Mouse (Mus musculus) forebrain, embryonic 11.5 days (tissue): ENCODE measurements around the gene 1700029P11Rik. TPM values are rescaled to one million over a fixed set of nuclear protein-coding genes. Genes with fewer than 3 reads are reported as not detected.

Experiments
- ATAC-seq: fragments of 200-750 bp; cut with Nextera tagmentation; replicated peaks from 2 replicates; pipeline ENCODE4 v1.8.0; 2017; ENCODE audit warnings: moderate TSS enrichment; ENCODE audit not compliant: low FRiP score
- DNase-seq: peaks from one replicate; pipeline ENCODE4 v3.0.0-alpha.2; 2017; ENCODE audit warnings: low spot score
- H3K27ac ChIP-seq: fragments of 300-500 bp; sonication (generic); 2 replicates; pipeline ENCODE4 v1.5.1; 2014; ENCODE audit warnings: low read depth, low read length
- H3K27me3 ChIP-seq: fragments of 300-500 bp; sonication (generic); 2 replicates; pipeline ENCODE4 v1.6.1; 2014; ENCODE audit warnings: mild to moderate bottlenecking, low read length, mixed read lengths; ENCODE audit not compliant: control insufficient read depth, insufficient read depth
- H3K36me3 ChIP-seq: fragments of 300-500 bp; sonication (generic); 2 replicates; pipeline ENCODE4 v1.6.1; 2014; ENCODE audit warnings: mild to moderate bottlenecking, low read length, moderate library complexity, mixed read lengths; ENCODE audit not compliant: control insufficient read depth, insufficient read depth
- H3K4me1 ChIP-seq: fragments of 300-500 bp; sonication (generic); replicated peaks from 2 replicates; pipeline ENCODE4 v1.6.1; 2014; ENCODE audit warnings: low read length, mixed read lengths; ENCODE audit not compliant: control insufficient read depth, insufficient read depth
- H3K4me2 ChIP-seq: fragments of 300-500 bp; sonication (generic); 2 replicates; pipeline ENCODE4 v1.6.1; 2014; ENCODE audit warnings: low read depth, mild to moderate bottlenecking, low read length, moderate library complexity, mixed read lengths; ENCODE audit not compliant: severe bottlenecking
- H3K4me3 ChIP-seq: fragments of 300-500 bp; sonication (generic); 2 replicates; pipeline ENCODE4 v1.5.1; 2014; ENCODE audit warnings: low read depth, low read length
- H3K9ac ChIP-seq: fragments of 300-500 bp; sonication (generic); 2 replicates; pipeline ENCODE4 v1.6.1; 2014; ENCODE audit warnings: low read length
- H3K9me3 ChIP-seq: fragments of 300-500 bp; sonication (generic); 2 replicates; pipeline ENCODE4 v1.6.1; 2016; ENCODE audit warnings: low read length, mixed read lengths; ENCODE audit not compliant: control insufficient read depth
- WGBS: fragments of 180-500 bp; shearing (Covaris S2); extraction: QIAGEN DNeasy Blood & Tissue Kit; methylation state at CpG from one replicate; pipeline ENCODE4 v1.1.7; 2014; 5-methylcytosine and 5-hydroxymethylcytosine counted together
- polyA plus RNA-seq: library from polyadenylated mRNA; unstranded; fragments of >200 nt; fragmentation: Nextera tagmentation; extraction: Ambion mirVana; gene quantifications from 2 replicates; pipeline ENCODE4 v1.2.1, GENCODE M21; 2014

1700029P11Rik gene
- polyA plus RNA-seq, 1 experiment from 2014 or later: not detected

DNA sequence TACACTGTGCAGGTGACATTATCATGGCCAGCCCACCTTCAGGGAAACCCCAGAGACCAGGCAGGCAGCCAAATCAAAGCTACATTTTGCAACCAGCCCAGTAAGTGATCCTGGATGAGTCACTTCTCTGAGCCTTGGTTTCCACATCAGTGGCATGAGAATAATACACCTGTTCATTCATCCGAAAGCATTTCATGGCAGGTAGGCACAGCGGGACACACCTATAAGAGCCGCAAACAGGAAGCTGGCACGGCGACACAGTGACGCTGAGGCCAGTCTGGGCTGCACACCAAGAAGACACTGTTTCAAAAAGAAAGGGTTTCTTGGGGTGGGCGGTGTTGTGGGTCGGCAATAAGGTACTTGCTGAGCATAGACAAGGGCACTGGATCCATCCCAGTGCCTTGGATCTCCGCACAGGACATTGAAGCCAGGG, 26.2 kb upstream of the 1700029P11Rik start:
- H3K4me1 ChIP-seq: no peaks in the 10 kb centered on the region
- DNase-seq: no peak
- H3K36me3 ChIP-seq: no peaks in the 10 kb centered on the region; the same call in 1 of the 2 replicates
- no peak overlapping the region for H3K4me3 ChIP-seq
- WGBS: 95% methylated on average over 9 of the region's 9 CpGs
- no peak overlapping the region for H3K9ac ChIP-seq
- H3K9me3 ChIP-seq: no peaks in the 10 kb centered on the region
- H3K27ac ChIP-seq: no peak overlapping the region
- ATAC-seq: no peak
- H3K27me3 ChIP-seq: no peaks in the 10 kb centered on the region
- H3K4me2 ChIP-seq: no peak overlapping the region

DNA sequence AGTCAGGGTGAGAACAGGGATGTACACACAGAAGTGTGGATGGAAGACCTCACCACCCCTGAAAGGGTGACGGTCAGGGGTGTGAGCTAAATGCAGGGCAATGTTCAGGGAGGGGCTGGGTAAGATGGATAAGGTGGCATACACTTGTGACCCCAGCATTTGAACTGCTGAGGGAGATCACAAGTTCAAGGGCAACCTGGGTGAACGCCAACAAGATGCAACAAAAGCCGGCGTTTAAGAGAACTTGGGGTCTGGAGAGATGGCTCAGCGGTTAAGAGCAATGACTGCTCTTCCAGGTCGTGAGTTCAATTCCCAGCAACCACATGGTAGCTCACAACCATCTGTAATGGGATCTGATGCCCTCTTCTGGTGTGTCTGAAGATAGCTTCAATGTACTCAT, 25.6 kb upstream of the 1700029P11Rik start:
- H3K4me2 ChIP-seq: no peak overlapping the region
- no peaks in the 10 kb centered on the region for H3K4me1 ChIP-seq
- no peak overlapping the region for H3K27ac ChIP-seq
- 91% methylated on average over 6 of the region's 6 CpGs for WGBS
- no peaks in the 10 kb centered on the region; the same call in 1 of the 2 replicates for H3K36me3 ChIP-seq
- no peaks in the 10 kb centered on the region for H3K27me3 ChIP-seq
- no peak for ATAC-seq
- peak; percentile 37 for DNase-seq
- no peak overlapping the region for H3K9ac ChIP-seq
- no peak overlapping the region for H3K4me3 ChIP-seq
- no peaks in the 10 kb centered on the region for H3K9me3 ChIP-seq

DNA sequence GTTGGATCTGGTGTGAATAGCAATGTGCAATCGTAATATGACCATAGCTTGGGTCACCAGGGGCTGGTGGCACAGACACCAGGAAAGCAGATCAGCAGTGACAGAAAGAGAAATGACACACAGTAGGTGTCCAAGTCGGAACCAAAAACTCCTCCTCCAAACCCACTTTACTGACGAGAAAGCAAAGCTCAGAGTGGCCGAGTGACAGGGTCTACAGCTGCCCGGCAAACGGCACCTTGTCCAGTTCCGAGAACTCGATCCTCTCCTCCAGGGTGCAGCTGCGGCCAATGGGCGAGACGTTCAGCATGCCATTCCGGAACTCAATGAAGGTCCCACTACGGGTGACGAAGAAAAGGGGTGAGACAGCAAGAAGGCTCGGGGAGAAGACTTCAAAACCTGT, 24.9 kb upstream of the 1700029P11Rik start:
- H3K4me2 ChIP-seq: no peak overlapping the region
- no peaks in the 10 kb centered on the region for H3K9me3 ChIP-seq
- no peak overlapping the region for H3K4me3 ChIP-seq
- ATAC-seq (no peak), DNase-seq (peak; percentile 44)
- WGBS: 92% methylated on average over 15 of the region's 15 CpGs
- no peaks in the 10 kb centered on the region for H3K27me3 ChIP-seq
- no peaks in the 10 kb centered on the region; the same call in 1 of the 2 replicates for H3K36me3 ChIP-seq
- H3K27ac ChIP-seq: no peak overlapping the region
- no peaks in the 10 kb centered on the region for H3K4me1 ChIP-seq
- H3K9ac ChIP-seq: no peak overlapping the region

DNA sequence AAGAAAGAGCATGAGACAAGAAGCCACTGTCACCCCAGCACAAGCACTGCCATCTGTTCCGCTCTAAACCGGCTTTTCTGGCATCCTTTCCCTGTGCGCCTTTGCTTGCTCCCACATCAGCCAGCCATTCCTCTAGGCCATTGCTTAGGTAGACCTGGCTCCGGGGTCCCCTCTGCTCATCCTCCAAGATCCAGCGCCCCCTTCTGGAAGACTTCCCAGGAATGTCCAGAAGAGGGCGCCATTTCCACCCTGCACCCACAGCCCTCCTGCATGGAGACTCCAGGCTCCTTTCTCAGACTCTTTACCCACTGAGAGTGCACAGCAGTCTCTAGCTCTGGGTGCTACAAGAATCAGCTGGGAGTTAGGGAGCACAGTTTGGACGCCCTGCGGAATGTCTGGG, 23.9 kb upstream of the 1700029P11Rik start:
- no peaks in the 10 kb centered on the region for H3K4me1 ChIP-seq
- H3K9ac ChIP-seq: no peak overlapping the region
- no peak overlapping the region for H3K27ac ChIP-seq
- H3K27me3 ChIP-seq: no peaks in the 10 kb centered on the region
- ATAC-seq (no peak), DNase-seq (peak; percentile 74)
- H3K9me3 ChIP-seq: no peaks in the 10 kb centered on the region
- H3K4me3 ChIP-seq: no peak overlapping the region
- WGBS: 57% methylated on average over 8 of the region's 8 CpGs
- no peaks in the 10 kb centered on the region; the same call in 1 of the 2 replicates for H3K36me3 ChIP-seq
- no peak overlapping the region for H3K4me2 ChIP-seq

DNA sequence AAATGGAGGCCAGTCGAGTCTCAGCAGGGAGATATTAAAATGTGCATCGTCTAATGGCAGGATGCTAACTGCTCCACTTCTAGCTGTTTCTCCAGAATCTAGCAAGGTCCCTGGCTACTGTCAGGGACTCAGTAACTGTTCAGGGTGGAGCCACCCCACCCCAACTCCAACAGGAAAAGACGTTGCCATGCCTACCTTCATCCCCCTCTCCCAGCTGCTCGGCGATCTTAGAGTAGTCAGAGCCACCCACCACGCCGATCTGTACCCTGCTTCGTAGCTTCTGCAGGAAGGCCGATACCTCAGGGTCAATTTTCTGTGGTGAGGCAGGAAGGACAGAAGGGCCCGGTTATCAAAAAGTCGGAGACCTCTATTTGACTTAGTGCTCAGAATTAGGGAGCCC, 22.7 kb upstream of the 1700029P11Rik start:
- Histone ChIP-seq H3K4me3 (no peak overlapping the region), H3K9ac (no peak overlapping the region), H3K27ac (no peak overlapping the region), H3K27me3 (no peaks in the 10 kb centered on the region), H3K9me3 (no peaks in the 10 kb centered on the region), H3K4me1 (no peaks in the 10 kb centered on the region), H3K4me2 (no peak overlapping the region), H3K36me3 (no peaks in the 10 kb centered on the region; the same call in 1 of the 2 replicates)
- ATAC-seq (no peak), DNase-seq (no peak)
- 90% methylated on average over 11 of the region's 11 CpGs for whole genome bisulfite sequencing

DNA sequence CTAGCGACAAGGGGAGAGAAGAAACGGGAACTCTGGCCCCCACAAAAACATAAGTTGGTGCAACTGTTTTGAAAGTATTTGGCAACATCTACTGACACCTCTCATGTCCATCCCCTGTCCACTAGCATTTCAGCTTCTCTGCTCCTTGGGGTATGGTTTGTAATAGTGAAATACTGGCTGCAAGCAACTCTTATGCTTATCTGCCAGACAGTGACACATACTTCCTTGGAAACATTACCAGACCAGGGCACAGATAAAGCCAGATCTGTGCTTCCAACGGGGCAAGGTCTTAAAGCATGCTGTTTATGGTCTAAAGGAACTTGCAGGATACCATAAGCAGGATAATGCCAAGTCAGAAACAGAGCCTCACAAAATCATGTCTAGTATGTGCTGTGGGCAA, 21.4 kb upstream of the 1700029P11Rik start:
- H3K4me1 ChIP-seq: no peaks in the 10 kb centered on the region
- no peak overlapping the region for H3K9ac ChIP-seq
- H3K36me3 ChIP-seq: no peaks in the 10 kb centered on the region; the same call in 1 of the 2 replicates
- 93% methylated on average over 3 of the region's 3 CpGs for whole genome bisulfite sequencing
- no peak overlapping the region for H3K27ac ChIP-seq
- H3K4me3 ChIP-seq: no peak overlapping the region
- ATAC-seq: no peak
- no peak for DNase-seq
- no peaks in the 10 kb centered on the region for H3K27me3 ChIP-seq
- H3K9me3 ChIP-seq: no peaks in the 10 kb centered on the region
- no peak overlapping the region for H3K4me2 ChIP-seq

DNA sequence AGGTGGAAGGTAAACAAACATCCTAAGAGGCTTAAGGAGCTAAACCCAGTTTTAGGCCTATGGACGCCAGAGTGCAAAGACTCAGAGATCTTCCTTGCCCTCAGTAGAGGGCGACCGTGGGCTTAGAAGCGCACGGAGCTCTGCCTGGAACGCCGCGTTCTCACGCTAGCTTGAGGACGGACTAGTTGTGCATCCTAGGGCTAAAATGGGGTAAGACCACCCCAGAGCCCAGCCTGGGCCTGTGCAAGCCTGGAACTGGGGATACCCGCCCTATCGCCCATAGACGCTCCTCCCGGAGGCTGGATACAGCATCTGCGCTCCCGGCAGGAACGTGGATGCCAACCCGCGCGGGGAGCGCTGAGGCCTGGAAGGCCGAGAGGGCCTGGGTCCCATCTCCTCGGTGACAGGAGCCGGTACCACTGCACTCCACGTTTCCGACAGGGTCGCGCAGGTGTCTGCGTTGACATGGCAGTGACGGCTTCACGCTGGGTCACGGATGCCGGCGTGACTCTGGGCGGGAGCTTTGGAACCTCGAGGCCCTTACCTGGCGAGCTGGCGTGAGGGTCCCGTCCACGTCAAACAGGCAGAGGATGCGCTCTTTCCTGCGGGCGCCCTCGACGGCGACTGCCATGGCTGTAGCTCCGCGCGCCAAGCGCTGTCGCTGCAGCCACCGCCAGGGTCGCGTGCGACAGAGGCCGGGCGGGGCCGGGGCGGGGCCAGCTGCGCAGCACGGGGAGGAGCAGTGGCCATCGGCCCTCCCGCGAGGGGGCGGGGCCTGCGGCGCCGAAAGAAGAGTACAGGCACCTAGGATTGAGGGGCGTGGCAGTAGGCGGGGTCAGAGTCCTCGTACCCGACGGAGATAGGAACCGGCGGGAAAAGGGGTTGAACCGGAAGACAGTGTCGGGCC, 19.9 kb upstream of the 1700029P11Rik start, which contains the start of gene Pmm1:
Gene Pmm1 (minus strand): TSS at position 760 of the 907 bp plus-strand sequence.
- Histone ChIP-seq H3K4me3 (peak within 1 kb of the TSS; percentile 57), H3K4me1 (no peaks in the 10 kb centered on the region), H3K27me3 (no peaks in the 10 kb centered on the region), H3K9ac (peak within 1 kb of the TSS; percentile 65), H3K36me3 (no peaks in the 10 kb centered on the region; the same call in 1 of the 2 replicates), H3K4me2 (peak within 1 kb of the TSS; percentile 98), H3K27ac (peak within 1 kb of the TSS; percentile 70; the same call in 1 of the 2 replicates), H3K9me3 (no peaks in the 10 kb centered on the region)
- ATAC-seq (peak; percentile 97), DNase-seq (peak; percentile 99)
- under 1% methylated on average over 73 of the region's 77 CpGs for WGBS

DNA sequence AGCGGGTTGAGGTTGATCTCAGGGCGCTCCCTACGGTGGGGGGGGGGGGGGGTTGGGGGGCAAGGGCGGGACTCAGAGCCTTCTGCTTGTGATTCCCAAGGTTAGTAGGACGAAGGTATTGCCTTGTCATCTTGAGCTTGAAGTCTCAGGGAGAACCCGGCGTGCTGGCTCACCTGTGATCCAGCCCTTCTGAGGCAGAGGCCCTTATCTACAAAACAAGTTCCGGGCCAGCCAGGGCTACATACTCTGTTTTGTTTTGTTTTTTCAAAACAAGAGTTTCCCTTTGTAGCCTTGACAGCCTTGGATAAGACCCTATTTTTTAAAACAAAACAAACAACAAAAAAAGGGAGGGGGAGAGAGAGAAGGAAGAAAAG, 19.3 kb upstream of the 1700029P11Rik start:
- no peak for ATAC-seq
- no peak for DNase-seq
- H3K27me3 ChIP-seq: no peaks in the 10 kb centered on the region
- peak overlapping the region; percentile 57 for H3K4me3 ChIP-seq
- H3K27ac ChIP-seq: no peak overlapping the region
- H3K4me2 ChIP-seq: peak overlapping the region; percentile 98; the same call in 1 of the 2 replicates
- no peaks in the 10 kb centered on the region for H3K4me1 ChIP-seq
- WGBS: 2% methylated on average over 7 of the region's 8 CpGs
- H3K36me3 ChIP-seq: no peaks in the 10 kb centered on the region
- no peaks in the 10 kb centered on the region for H3K9me3 ChIP-seq
- H3K9ac ChIP-seq: peak overlapping the region; percentile 33; the same call in 1 of the 2 replicates
